Mouse (Mus musculus) T-helper 1 cell (primary cell): ENCODE measurements around the gene Smpdl3b.

Experiments used
- in situ Hi-C: fragments of 300-600 bp; cut with MboI, MseI; formaldehyde crosslinking; loops from one replicate; pipeline ENCODE4 v1.15.1; 2025; ENCODE audit warnings: high pct_unique_total_duplicates

The Smpdl3b gene

DNA sequence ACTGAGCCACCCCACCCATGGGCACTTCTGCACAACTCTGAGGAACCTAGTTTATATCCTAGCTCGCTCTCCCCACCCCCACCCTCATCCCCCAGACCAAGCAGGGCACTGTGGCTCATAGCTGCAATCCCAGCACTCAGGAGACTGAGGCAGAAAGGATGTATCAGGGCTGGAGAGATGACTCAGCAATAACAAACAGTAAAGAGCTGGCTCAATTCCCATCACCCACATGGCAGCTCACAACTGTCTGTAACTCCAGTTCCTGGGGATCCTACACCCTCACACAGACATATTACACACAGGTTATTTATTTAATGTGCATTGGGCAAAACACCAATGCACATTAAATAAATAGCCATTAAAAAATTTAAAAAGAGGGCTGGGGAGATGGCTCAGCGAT lies 21.7 kb downstream of the Smpdl3b start:
- in situ Hi-C loops = no loop called here

DNA sequence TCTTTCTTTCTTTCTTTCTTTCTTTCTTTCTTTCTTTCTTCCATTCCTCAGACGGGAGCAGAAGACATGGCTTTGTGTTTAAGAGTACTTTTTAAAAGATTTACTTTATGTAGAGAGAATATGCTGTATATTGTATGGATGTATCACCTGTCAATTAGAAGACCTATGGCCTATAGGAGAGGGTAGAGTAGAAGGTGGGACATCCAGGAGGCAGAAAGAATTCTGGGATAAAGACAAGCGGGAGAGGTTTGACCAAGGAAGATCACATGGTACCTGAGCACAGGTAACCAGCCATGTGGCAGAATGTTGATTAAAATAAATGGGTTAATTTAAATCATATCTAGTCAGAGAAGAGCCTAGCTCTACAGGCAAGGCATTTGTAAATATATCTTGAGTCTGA lies 22.3 kb downstream of the Smpdl3b start:
- in situ Hi-C loops = no loop called here

DNA sequence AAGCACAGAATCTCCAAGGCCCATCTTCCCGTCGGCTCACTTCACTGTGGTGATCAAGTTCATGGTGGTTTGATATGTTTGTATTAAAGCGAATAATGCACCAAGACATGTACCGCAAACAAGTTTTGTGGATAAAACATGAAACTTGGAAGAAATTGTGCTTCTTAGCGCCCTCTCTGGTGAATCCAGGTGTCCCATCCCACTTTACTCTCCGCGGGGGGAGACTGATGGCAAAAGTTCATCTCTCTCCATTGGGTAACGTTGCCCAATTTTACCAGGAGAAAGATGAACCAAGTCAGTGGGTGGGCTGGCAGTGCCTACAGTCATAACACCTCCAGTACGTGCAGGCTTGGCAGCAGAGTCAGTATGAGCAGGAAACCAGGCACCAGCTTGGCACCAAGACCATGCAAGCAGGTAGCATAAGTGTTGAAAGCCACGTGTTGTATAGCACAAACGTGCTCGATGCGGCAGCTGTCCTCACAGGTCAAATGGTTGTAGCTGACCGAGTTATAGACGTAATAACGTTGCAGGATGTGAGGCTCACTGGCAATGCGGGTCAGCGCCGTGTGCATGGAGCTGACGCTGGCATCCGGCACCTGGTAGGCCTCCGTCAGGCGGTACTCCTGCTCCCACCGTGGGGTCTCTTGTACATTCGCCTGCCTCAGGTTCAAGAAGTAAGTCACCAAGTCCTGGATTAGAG lies 23.8 kb downstream of the Smpdl3b start:
- in situ Hi-C loops = no loop called here

DNA sequence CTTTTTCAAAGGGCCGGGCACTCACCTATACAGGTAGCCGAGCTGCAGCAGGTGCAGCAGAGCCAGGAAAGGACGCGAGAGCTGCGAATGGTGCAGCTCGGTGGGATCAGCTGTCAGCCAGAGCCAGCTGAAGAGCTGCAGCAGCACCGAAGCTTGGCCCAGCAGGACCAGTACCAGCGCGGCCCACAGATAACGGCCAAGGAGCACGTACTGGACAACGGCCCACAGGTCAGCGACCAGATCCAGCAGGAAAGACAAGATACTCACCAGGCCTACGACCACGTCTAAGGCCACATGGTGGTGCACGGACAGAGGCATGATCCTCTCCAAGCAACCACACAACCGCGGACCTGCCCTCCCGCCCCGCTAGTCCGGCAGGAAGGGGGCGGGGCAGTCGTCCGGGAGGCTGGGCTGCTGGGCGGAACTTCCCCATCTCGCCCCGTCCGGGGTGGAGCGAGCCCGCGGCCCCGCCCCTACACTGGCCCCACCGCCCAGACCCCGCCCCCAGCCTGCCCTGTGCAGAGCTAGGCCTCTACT lies 24.8 kb downstream of the Smpdl3b start, which contains the start of gene Xkr8:
Xkr8 (minus strand) TSS at position 399 of the 537 bp plus-strand sequence.
- in situ Hi-C loops = no loop called here

DNA sequence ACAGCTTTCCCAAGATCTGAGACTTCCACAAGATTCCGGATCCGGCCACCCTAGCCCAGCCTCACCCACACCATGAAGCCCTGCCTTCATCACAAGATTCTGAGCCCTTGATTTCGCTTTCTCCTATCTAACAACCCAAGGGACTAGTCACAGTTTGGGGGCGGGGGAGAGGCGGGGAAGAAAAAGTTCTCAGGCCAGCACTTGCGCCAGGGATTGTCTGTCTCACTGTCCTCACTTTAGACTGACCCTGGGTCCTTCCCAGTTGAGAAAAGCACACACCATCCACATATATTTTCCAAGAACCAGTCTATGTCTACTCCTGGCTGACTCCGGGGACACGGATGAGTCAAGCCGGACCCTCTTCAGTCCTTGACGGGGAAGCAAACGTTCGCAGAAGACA lies 25.4 kb downstream of the Smpdl3b start:
- in situ Hi-C loops = no loop called here

DNA sequence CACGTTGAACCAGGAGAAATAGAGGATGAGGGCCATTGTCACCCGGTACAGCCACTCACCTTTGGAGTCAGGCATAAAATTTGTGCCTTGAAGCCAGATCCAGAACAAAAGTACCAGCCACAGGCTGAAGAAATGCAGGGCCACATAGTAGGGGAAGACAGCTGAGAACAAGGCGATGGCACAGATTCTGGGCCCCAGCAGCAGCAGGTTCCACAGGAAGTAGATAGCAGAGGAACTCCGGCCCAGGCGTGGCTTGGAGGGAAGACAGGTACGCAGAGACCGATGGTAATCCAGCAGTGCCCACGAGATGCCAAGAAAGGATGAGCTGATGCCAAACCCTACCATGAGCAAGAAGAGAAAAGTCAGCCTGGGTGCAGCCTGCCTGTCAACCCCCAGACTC lies 28.8 kb downstream of the Smpdl3b start:
- in situ Hi-C loops = no loop called here

DNA sequence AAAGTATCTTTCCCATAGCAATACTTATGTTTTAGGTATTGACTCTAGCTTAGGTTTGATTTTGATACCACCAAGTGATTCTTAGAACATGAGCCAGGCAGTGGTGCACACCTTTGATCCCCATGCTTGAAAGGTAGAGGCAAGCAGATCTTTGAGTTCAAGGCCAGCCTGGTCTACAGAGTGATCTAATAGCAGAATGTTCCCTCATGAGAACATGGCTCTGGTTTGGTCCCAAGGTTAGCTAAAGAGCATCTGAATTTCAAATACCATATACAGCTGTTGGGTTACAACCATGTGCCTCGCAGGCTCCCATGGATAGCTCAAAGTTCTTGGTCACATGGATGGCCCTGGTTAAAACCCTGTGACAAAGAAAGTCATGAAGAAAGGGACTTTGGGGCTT lies 38.8 kb downstream of the Smpdl3b start:
- in situ Hi-C loops = no loop called here

DNA sequence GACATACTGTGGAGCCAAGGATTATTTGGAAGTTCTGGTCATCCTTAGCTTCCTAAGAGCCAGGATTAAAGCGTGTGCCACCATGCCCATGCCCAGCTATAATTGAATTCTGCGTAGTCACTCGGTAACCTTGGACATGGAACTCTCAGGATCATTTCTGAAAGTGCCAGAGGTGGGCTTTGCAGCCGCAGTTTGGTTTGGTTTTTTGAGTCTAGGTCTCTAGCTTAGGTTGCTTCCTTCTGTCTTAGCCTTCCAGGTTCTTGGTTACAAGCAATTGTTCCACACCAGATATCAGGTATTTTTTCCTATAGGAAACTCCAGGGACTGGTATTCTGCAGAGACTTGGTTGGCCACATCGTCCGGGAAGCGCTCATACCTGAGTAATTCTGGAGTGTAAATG lies 43.9 kb downstream of the Smpdl3b start:
- in situ Hi-C loops = no loop called here

DNA sequence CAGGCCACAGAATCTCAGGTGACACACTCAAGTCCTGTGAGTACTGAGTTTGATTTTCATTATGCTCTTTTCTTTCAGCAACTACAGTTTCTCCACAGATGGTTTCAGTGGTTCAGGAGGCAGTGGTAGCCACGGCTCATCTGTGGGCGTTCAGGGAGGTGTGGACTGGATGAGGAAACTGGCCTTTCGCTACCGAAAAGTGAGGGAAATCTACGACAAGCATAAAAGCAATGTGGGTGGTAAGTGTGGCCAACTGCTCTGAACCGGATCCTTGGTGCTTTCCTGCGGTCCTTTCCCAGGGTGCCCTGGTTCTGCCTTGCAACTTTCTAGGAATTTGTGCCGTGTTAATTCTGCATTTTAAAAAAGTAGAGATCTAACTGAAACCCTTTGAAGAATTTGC lies 50.2 kb downstream of the Smpdl3b start:
- in situ Hi-C loops = no loop called here

DNA sequence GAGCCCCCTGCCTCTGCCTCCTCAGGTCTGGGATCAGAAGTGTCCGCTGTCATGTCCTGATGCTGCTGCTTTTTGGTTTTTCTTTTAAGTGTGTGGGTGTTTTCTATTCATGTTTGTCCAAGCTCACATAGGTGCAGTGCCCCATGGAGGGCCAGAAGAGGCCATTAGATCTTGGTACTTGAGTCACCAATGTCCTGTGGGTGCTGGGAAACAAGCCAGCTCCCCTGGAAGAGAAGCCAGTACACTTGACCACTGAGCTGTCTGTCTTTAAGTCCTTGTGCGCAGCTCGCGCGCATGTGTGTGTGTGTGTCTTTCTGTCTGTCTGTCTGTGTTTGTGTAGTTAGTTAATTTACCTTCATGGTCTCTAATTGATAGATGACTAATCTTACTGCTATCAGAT lies 55.0 kb downstream of the Smpdl3b start:
- in situ Hi-C loops = no loop called here

DNA sequence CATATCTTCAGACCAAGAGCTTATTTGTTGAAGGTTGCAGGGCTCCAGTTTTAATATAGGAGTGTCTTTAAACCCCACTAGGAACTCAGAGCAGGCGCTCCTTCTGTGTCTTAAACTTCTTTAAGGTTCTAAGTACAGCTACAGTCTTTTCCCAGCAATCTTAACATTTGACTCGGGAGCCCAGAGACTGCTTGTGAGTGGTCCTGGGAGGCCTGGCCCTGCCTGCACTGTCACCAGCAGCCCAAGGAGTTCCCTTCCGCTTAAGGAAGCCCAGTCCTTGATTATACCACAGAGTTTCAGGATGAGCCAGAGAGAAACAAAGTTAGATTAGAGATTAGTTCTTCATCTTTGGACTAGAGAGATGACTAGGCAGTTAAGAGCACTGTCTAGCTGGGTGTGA lies 63.7 kb downstream of the Smpdl3b start:
- in situ Hi-C loops = no loop called here

DNA sequence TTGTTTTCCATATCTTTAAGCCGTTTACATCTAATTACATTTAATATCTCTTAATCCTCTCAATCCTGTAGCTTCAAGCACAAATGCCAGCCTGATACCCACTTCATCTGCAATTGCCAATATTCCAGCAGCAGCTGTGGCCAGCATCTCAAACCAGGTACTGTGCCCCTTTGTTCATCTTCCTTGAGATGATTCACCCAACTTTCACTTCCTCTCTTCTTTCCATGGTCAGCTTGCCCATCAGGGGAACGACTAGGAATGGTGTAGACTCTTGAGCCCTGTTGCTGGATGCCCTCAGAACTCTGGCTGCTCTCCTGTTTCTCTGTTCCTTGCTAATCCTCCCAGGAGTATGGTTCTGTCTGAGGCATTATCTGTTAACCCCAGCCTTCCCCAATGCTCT lies 67.4 kb downstream of the Smpdl3b start:
- in situ Hi-C loops = no loop called here
